Mouse (Mus musculus) embryonic facial prominence, embryonic 14.5 days (tissue): Measurements from ENCODE around the gene Wwp2. TPM values are rescaled to one million over a fixed set of nuclear protein-coding genes. Genes with fewer than 3 reads are reported as not detected.
A peak's percentile ranks its signal among the peaks of the same experiment; 100 is the strongest.

ENCODE experiments used
- ATAC-seq: fragments of 200-750 bp; cut with Nextera tagmentation; 2 replicates; pipeline ENCODE4 v1.8.0; 2017; ENCODE audit warnings: low read depth, moderate number of reproducible peaks, moderate TSS enrichment
- DNase-seq: peaks from one replicate; pipeline ENCODE4 v3.0.0-alpha.2; 2015; ENCODE audit warnings: low spot score
- H3K27ac ChIP-seq: fragments of 300-500 bp; sonication (generic); replicated peaks from 2 replicates; pipeline ENCODE4 v1.5.1; 2014; ENCODE audit warnings: low read depth, mild to moderate bottlenecking, low read length, moderate library complexity
- H3K27me3 ChIP-seq: fragments of 300-500 bp; sonication (generic); replicated peaks from 2 replicates; pipeline ENCODE4 v1.6.1; 2014; ENCODE audit warnings: low read length; ENCODE audit not compliant: control insufficient read depth, insufficient read depth
- H3K36me3 ChIP-seq: fragments of 300-500 bp; sonication (generic); 2 replicates; pipeline ENCODE4 v1.6.1; 2014; ENCODE audit warnings: low read length, mixed read lengths; ENCODE audit not compliant: control insufficient read depth, insufficient read depth
- H3K4me1 ChIP-seq: fragments of 300-500 bp; sonication (generic); 2 replicates; pipeline ENCODE4 v1.6.1; 2014; ENCODE audit warnings: antibody characterized with exemption, low read length; ENCODE audit not compliant: control insufficient read depth, insufficient read depth
- H3K4me2 ChIP-seq: fragments of 300-500 bp; sonication (generic); 2 replicates; pipeline ENCODE4 v1.6.1; 2014; ENCODE audit warnings: low read depth, mild to moderate bottlenecking, low read length, moderate library complexity, mixed read lengths
- H3K4me3 ChIP-seq: fragments of 300-500 bp; sonication (generic); 2 replicates; pipeline ENCODE4 v1.5.1; 2014; ENCODE audit warnings: low read depth, mild to moderate bottlenecking, low read length
- H3K9ac ChIP-seq: fragments of 300-500 bp; sonication (generic); 2 replicates; pipeline ENCODE4 v1.6.1; 2014; ENCODE audit warnings: low read depth, mild to moderate bottlenecking, low read length, moderate library complexity, mixed read lengths
- H3K9me3 ChIP-seq: fragments of 300-500 bp; sonication (generic); 2 replicates; pipeline ENCODE4 v1.6.1; 2016; ENCODE audit warnings: low read length; ENCODE audit not compliant: control insufficient read depth
- WGBS: fragments of 180-500 bp; shearing (Covaris S2); extraction: QIAGEN DNeasy Blood & Tissue Kit; methylation state at CpG from one replicate; pipeline ENCODE4 v1.1.7; 2014; 5-methylcytosine and 5-hydroxymethylcytosine counted together
- polyA plus RNA-seq: library from polyadenylated mRNA; unstranded; fragments of >200 nt; fragmentation: Nextera tagmentation; extraction: Ambion mirVana; gene quantifications from 2 replicates; pipeline ENCODE4 v1.2.1, GENCODE M21; 2014

Wwp2 gene
- polyA plus RNA-seq, 1 experiment from 2014 or later: 77.8 TPM

- no peaks in the 10 kb centered on the region for H3K36me3 ChIP-seq
- DNase-seq: no peak
- no peak for ATAC-seq
- H3K4me2 ChIP-seq: no peak overlapping the region
- peaks cover 29% of the 10 kb centered on the region for H3K4me1 ChIP-seq
- WGBS: 54% methylated on average over 1 of the region's 1 CpGs
- peaks cover 6% of the 10 kb centered on the region; the same call in 1 of the 2 replicates for H3K9me3 ChIP-seq
- peak overlapping the region; percentile 42 for H3K27ac ChIP-seq
- H3K27me3 ChIP-seq: no peaks in the 10 kb centered on the region
- H3K9ac ChIP-seq: peak overlapping the region; percentile 12; the same call in 1 of the 2 replicates
- H3K4me3 ChIP-seq: no peak overlapping the region
Measured at GRCm38 (mm10) chr8:107498390-107498789, 62.2 kb downstream of the Wwp2 start.

GRCm38 (mm10) chr8:107498806-107499205 is 62.6 kb downstream of the Wwp2 start:
- H3K27ac ChIP-seq: peak overlapping the region; percentile 42
- ATAC-seq (no peak; the same call in 1 of the 2 replicates), DNase-seq (peak; percentile 32)
- no peak overlapping the region for H3K4me2 ChIP-seq
- H3K27me3 ChIP-seq: no peaks in the 10 kb centered on the region
- H3K4me3 ChIP-seq: no peak overlapping the region
- H3K9ac ChIP-seq: peak overlapping the region; percentile 12; the same call in 1 of the 2 replicates
- 59% methylated on average over 8 of the region's 8 CpGs for WGBS
- peaks cover 6% of the 10 kb centered on the region; the same call in 1 of the 2 replicates for H3K9me3 ChIP-seq
- peaks cover 32% of the 10 kb centered on the region for H3K4me1 ChIP-seq
- no peaks in the 10 kb centered on the region for H3K36me3 ChIP-seq

GRCm38 (mm10) chr8:107499519-107499918 is 63.4 kb downstream of the Wwp2 start:
- Histone ChIP-seq H3K9ac (no peak overlapping the region), H3K4me3 (no peak overlapping the region), H3K9me3 (peaks cover 6% of the 10 kb centered on the region; the same call in 1 of the 2 replicates), H3K4me2 (no peak overlapping the region), H3K27me3 (no peaks in the 10 kb centered on the region), H3K27ac (no peak overlapping the region), H3K36me3 (no peaks in the 10 kb centered on the region), H3K4me1 (peaks cover 37% of the 10 kb centered on the region)
- 72% methylated on average over 3 of the region's 3 CpGs for WGBS
- DNase-seq: no peak
- ATAC-seq: no peak

GRCm38 (mm10) chr8:107502407-107502806 is 66.2 kb downstream of the Wwp2 start:
- H3K4me1 ChIP-seq: peaks cover 39% of the 10 kb centered on the region
- no peak for ATAC-seq

GRCm38 (mm10) chr8:107502922-107503321 is 66.8 kb downstream of the Wwp2 start:
- Histone ChIP-seq H3K36me3 (peaks cover 7% of the 10 kb centered on the region), H3K27ac (peak overlapping the region; percentile 65), H3K4me3 (no peak overlapping the region), H3K4me2 (no peak overlapping the region), H3K9ac (no peak overlapping the region), H3K27me3 (no peaks in the 10 kb centered on the region), H3K9me3 (peaks cover 6% of the 10 kb centered on the region; the same call in 1 of the 2 replicates), H3K4me1 (peaks cover 37% of the 10 kb centered on the region)
- 56% methylated on average over 3 of the region's 3 CpGs for WGBS
- DNase-seq: peak; percentile 65
- ATAC-seq: no peak

More at GRCm38 (mm10) chr8:107502407-107502806, 66.2 kb downstream of the Wwp2 start:
- H3K27me3 ChIP-seq: no peaks in the 10 kb centered on the region
- H3K4me2 ChIP-seq: no peak overlapping the region
- no peak overlapping the region for H3K9ac ChIP-seq
- H3K36me3 ChIP-seq: peaks cover 7% of the 10 kb centered on the region
- peaks cover 6% of the 10 kb centered on the region; the same call in 1 of the 2 replicates for H3K9me3 ChIP-seq
- no peak overlapping the region for H3K4me3 ChIP-seq
- peak overlapping the region; percentile 65 for H3K27ac ChIP-seq
- DNase-seq: no peak
- 79% methylated on average over 8 of the region's 8 CpGs for WGBS

- Histone ChIP-seq H3K27ac (peak overlapping the region; percentile 65), H3K9ac (no peak overlapping the region), H3K4me1 (peaks cover 36% of the 10 kb centered on the region), H3K36me3 (peaks cover 7% of the 10 kb centered on the region), H3K4me2 (no peak overlapping the region), H3K9me3 (peaks cover 6% of the 10 kb centered on the region; the same call in 1 of the 2 replicates), H3K27me3 (no peaks in the 10 kb centered on the region), H3K4me3 (no peak overlapping the region)
- peak; percentile 86 for ATAC-seq
- 13% methylated on average over 6 of the region's 6 CpGs for WGBS
- DNase-seq: peak; percentile 89
Measured at GRCm38 (mm10) chr8:107503354-107503753, 67.2 kb downstream of the Wwp2 start.

- DNase-seq (no peak), ATAC-seq (no peak)
- Histone ChIP-seq H3K36me3 (peaks cover 10% of the 10 kb centered on the region), H3K4me2 (no peak overlapping the region), H3K27me3 (no peaks in the 10 kb centered on the region), H3K4me3 (no peak overlapping the region), H3K27ac (peak overlapping the region; percentile 70), H3K9me3 (peaks cover 6% of the 10 kb centered on the region; the same call in 1 of the 2 replicates), H3K4me1 (peaks cover 33% of the 10 kb centered on the region), H3K9ac (no peak overlapping the region)
- WGBS: 77% methylated on average over 13 of the region's 13 CpGs
Measured at GRCm38 (mm10) chr8:107504239-107504985, 68.2 kb downstream of the Wwp2 start.

GRCm38 (mm10) chr8:107505271-107505670 is 69.1 kb downstream of the Wwp2 start:
- DNase-seq (no peak), ATAC-seq (no peak)
- Histone ChIP-seq H3K27ac (peak overlapping the region; percentile 70; the same call in 1 of the 2 replicates), H3K4me2 (no peak overlapping the region), H3K4me3 (no peak overlapping the region), H3K9me3 (peaks cover 6% of the 10 kb centered on the region; the same call in 1 of the 2 replicates), H3K4me1 (peaks cover 33% of the 10 kb centered on the region), H3K36me3 (peaks cover 10% of the 10 kb centered on the region), H3K9ac (no peak overlapping the region), H3K27me3 (no peaks in the 10 kb centered on the region)
- 66% methylated on average over 4 of the region's 4 CpGs for WGBS
